Mouse (Mus musculus): ENCODE results near the gene Polr1a. TPM values are rescaled to one million over a fixed set of nuclear protein-coding genes. Genes with fewer than 3 reads are reported as not detected.

The Polr1a gene
- polyA plus RNA-seq, 1 experiment from 2014 or later = 20.1 TPM

DNA sequence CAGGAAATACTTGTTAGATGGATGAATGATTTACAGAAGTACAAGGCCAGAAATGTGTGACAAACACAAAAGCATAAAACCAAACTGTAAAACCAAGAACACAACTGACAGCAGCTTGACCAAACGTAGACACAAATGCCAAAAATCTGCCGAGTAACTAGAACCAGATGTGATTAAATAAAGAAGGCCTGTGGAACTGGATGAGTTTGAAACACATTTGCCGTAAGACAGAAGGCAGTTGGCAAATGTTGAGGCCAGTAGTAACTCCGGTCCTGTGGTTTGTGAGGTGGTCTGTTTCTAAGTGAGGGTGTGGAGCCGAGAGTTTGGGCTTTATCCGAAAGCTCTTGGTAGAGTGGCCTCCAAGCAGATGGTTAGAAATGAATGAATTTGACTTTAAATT, 32.1 kb downstream of the Polr1a start:
- Histone ChIP-seq H3K36me3 (ENCODE audit: control insufficient read depth, insufficient read depth) (peaks cover 8% of the 10 kb centered on the region; the same call in 1 of the 2 replicates), H3K4me2 (ENCODE audit: low read length) (no peak overlapping the region), H3K4me1 (replicated peaks; ENCODE audit: control insufficient read depth, insufficient read depth, low read length) (no peaks in the 10 kb centered on the region), H3K4me3 (replicated peaks; ENCODE audit: low read length) (no peak overlapping the region), H3K9me3 (ENCODE audit: control insufficient read depth, low read length) (no peaks in the 10 kb centered on the region), H3K27me3 (replicated peaks; ENCODE audit: control insufficient read depth, insufficient read depth, low read length) (no peaks in the 10 kb centered on the region), H3K9ac (replicated peaks; ENCODE audit: low read depth, low read length) (no peak overlapping the region), H3K27ac (ENCODE audit: low read length) (no peak overlapping the region)
- no peak for ATAC-seq
- WGBS = 92% methylated on average over 6 of the region's 6 CpGs

DNA sequence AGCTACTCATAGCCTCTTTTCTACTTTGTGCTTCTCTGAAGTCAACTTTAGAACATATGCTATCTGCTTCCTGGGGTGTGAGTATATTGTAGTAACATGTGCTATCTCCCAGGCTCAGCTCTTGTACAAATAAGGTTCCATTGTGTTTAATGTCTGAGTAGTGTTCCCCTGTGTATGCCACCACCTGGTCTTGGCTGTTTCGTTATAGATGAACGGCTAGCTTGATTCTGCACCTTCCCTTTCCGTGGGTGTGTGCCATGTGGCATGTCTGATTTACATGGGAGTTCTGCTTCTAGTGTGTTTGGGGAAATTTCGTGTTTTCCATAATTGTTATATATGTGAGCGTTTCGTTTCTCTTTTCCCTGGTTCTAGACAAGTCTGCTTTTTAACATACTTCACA, 36.2 kb downstream of the Polr1a start:
- Histone ChIP-seq H3K4me1 (replicated peaks; ENCODE audit: control insufficient read depth, insufficient read depth, low read length) (no peaks in the 10 kb centered on the region), H3K9ac (replicated peaks; ENCODE audit: low read depth, low read length) (no peak overlapping the region), H3K36me3 (ENCODE audit: control insufficient read depth, insufficient read depth) (no peaks in the 10 kb centered on the region; the same call in 1 of the 2 replicates), H3K9me3 (ENCODE audit: control insufficient read depth, low read length) (no peaks in the 10 kb centered on the region), H3K27me3 (replicated peaks; ENCODE audit: control insufficient read depth, insufficient read depth, low read length) (no peaks in the 10 kb centered on the region), H3K4me2 (ENCODE audit: low read length) (no peak overlapping the region), H3K4me3 (replicated peaks; ENCODE audit: low read length) (no peak overlapping the region), H3K27ac (ENCODE audit: low read length) (no peak overlapping the region)
- WGBS = 93% methylated on average over 6 of the region's 6 CpGs
- ATAC-seq = no peak

DNA sequence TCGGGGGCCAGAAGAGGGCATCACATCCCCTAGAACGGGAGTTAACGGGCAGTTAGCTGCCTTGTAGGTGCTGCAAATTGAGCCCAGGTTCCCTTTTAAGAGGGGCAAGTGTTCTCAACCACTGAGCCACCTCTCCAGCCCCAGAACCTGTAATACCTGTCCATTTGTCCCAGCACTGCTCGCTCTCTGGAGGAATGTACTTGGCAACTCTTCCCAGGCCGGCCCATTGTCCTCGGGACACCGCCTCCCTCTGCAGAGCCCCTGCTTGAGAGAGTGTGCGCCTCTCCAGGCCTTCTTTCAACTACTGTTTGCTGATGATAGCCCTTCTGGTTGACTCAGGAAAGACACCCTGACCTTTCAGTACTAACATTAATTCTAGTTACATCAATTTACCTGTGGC, 37.3 kb downstream of the Polr1a start:
- Histone ChIP-seq H3K36me3 (ENCODE audit: control insufficient read depth, insufficient read depth) (no peaks in the 10 kb centered on the region; the same call in 1 of the 2 replicates), H3K27ac (ENCODE audit: low read length) (no peak overlapping the region), H3K4me2 (ENCODE audit: low read length) (no peak overlapping the region), H3K27me3 (replicated peaks; ENCODE audit: control insufficient read depth, insufficient read depth, low read length) (no peaks in the 10 kb centered on the region), H3K4me1 (replicated peaks; ENCODE audit: control insufficient read depth, insufficient read depth, low read length) (no peaks in the 10 kb centered on the region), H3K9ac (replicated peaks; ENCODE audit: low read depth, low read length) (no peak overlapping the region), H3K9me3 (ENCODE audit: control insufficient read depth, low read length) (no peaks in the 10 kb centered on the region), H3K4me3 (replicated peaks; ENCODE audit: low read length) (no peak overlapping the region)
- no peak for ATAC-seq
- WGBS = 93% methylated on average over 8 of the region's 8 CpGs

DNA sequence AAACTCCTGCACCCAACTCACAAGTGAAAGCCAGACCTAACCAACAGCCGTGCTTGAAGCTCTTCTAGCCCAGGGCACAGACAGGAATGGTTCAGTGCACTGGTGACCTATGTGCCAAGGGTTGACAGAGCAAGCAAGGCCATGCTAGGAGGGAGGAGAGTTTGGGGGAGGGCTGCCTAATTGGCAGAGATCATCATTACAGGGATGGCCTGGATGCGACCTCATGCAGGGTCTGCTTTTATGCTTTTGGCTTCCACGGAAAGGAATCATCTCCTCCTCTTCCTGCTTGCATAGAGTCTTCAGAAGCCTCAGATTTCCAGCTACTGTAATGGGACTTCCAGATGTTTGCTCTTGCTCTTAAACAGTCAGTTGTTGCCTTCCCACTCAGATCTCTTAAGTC, 40.9 kb downstream of the Polr1a start:
- H3K4me3 ChIP-seq (replicated peaks; ENCODE audit: low read length) = no peak overlapping the region
- no peaks in the 10 kb centered on the region for H3K27me3 ChIP-seq (replicated peaks; ENCODE audit: control insufficient read depth, insufficient read depth, low read length)
- no peak for ATAC-seq
- H3K9me3 ChIP-seq (ENCODE audit: control insufficient read depth, low read length) = no peaks in the 10 kb centered on the region
- 88% methylated on average over 3 of the region's 3 CpGs for WGBS
- no peak overlapping the region for H3K9ac ChIP-seq (replicated peaks; ENCODE audit: low read depth, low read length)
- H3K4me1 ChIP-seq (replicated peaks; ENCODE audit: control insufficient read depth, insufficient read depth, low read length) = no peaks in the 10 kb centered on the region
- peaks cover 2% of the 10 kb centered on the region for H3K36me3 ChIP-seq (ENCODE audit: control insufficient read depth, insufficient read depth)
- H3K27ac ChIP-seq (ENCODE audit: low read length) = no peak overlapping the region
- no peak overlapping the region for H3K4me2 ChIP-seq (ENCODE audit: low read length)

DNA sequence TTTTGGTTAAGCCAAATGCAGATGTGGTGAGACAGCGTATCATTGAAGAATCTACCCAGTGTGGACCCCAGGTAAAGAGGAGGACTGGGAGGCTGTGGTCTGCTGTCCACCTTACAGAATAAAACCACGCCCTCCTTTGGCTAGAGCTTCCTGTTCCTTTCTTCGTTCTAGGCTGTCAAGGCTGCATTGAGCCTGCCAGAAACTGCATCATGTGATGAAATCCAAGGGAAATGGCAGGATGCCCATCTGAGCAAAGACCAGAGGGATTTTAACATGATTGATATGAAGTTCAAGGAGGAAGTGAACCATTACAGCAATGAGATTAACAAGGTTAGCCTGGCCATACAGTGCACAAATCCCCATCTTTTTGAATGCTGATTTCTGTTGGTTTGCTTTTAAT, 41.7 kb downstream of the Polr1a start:
- Histone ChIP-seq H3K27ac (ENCODE audit: low read length) (no peak overlapping the region), H3K4me2 (ENCODE audit: low read length) (no peak overlapping the region), H3K27me3 (replicated peaks; ENCODE audit: control insufficient read depth, insufficient read depth, low read length) (no peaks in the 10 kb centered on the region), H3K4me3 (replicated peaks; ENCODE audit: low read length) (no peak overlapping the region), H3K36me3 (ENCODE audit: control insufficient read depth, insufficient read depth) (peaks cover 2% of the 10 kb centered on the region), H3K9ac (replicated peaks; ENCODE audit: low read depth, low read length) (no peak overlapping the region), H3K4me1 (replicated peaks; ENCODE audit: control insufficient read depth, insufficient read depth, low read length) (no peaks in the 10 kb centered on the region), H3K9me3 (ENCODE audit: control insufficient read depth, low read length) (no peaks in the 10 kb centered on the region)
- 77% methylated on average over 3 of the region's 3 CpGs for WGBS
- ATAC-seq = no peak

DNA sequence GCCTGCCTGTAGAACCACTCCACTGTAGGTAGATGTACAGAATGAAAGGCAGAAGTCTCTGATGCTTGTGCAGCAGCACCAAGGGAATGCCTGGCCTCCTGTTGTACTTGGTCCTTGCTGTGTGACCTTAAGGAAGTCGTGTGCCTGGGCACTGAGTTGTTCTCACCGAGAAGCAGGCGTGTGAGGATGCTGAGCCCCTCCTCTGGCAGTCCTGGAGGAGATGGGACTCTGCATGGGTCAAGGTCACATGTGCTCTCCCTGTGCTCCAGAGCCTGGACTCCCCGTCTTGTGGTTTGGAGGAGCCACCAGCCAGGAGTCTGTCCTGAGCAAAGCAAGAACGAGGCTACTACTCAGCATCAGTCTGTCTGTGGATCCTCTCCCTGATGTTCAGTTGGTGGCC, 42.3 kb downstream of the Polr1a start:
- Histone ChIP-seq H3K9me3 (ENCODE audit: control insufficient read depth, low read length) (no peaks in the 10 kb centered on the region), H3K4me1 (replicated peaks; ENCODE audit: control insufficient read depth, insufficient read depth, low read length) (no peaks in the 10 kb centered on the region), H3K4me3 (replicated peaks; ENCODE audit: low read length) (no peak overlapping the region), H3K4me2 (ENCODE audit: low read length) (no peak overlapping the region), H3K27ac (ENCODE audit: low read length) (no peak overlapping the region), H3K9ac (replicated peaks; ENCODE audit: low read depth, low read length) (no peak overlapping the region), H3K27me3 (replicated peaks; ENCODE audit: control insufficient read depth, insufficient read depth, low read length) (no peaks in the 10 kb centered on the region), H3K36me3 (ENCODE audit: control insufficient read depth, insufficient read depth) (peaks cover 2% of the 10 kb centered on the region)
- WGBS = 89% methylated on average over 5 of the region's 5 CpGs
- ATAC-seq = no peak

DNA sequence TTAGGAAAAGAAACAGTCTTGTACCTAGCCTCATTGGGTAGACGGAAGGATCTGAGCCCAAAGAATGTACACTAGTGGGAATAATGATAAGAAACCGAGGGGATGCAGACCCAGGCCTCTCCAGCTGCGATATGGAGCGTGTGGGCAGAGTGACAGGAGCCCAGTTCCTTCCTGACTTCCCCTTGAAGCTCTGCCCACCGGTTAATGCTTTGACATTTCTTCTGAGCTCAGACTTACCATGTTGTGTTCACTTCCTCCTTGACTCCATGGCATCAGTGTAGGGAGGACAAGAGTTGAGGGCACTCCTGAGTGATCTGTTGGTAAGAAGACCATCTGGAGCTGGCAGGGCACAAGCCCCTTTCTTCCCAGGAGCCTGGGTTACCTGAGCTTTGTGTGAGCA, 53.3 kb downstream of the Polr1a start:
- Histone ChIP-seq H3K27me3 (replicated peaks; ENCODE audit: control insufficient read depth, insufficient read depth, low read length) (no peaks in the 10 kb centered on the region), H3K4me3 (replicated peaks; ENCODE audit: low read length) (no peak overlapping the region), H3K4me2 (ENCODE audit: low read length) (no peak overlapping the region), H3K4me1 (replicated peaks; ENCODE audit: control insufficient read depth, insufficient read depth, low read length) (no peaks in the 10 kb centered on the region), H3K9ac (replicated peaks; ENCODE audit: low read depth, low read length) (no peak overlapping the region), H3K36me3 (ENCODE audit: control insufficient read depth, insufficient read depth) (peaks cover 4% of the 10 kb centered on the region), H3K9me3 (ENCODE audit: control insufficient read depth, low read length) (no peaks in the 10 kb centered on the region), H3K27ac (ENCODE audit: low read length) (no peak overlapping the region)
- ATAC-seq = no peak
- 97% methylated on average over 5 of the region's 5 CpGs for WGBS

DNA sequence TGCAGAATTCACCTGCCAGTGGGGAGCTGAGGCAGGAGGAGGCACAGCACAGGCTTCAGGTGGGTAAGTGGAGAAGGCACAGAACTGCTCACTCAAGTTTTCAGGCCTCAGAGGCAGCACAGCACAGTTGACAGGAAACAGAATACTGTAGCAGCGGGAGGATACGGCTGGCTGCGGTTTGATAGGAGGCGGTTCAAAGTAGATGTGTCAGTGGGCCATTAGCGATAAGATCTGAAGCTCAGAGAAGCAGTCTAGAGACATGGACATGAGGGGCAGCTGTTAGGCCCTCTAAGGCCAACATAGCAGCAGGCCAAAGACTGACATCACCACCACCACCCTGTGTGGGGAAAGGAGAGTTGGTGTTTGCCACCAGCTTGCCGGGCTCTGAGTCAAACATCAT, 53.9 kb downstream of the Polr1a start:
- Histone ChIP-seq H3K4me3 (replicated peaks; ENCODE audit: low read length) (no peak overlapping the region), H3K27me3 (replicated peaks; ENCODE audit: control insufficient read depth, insufficient read depth, low read length) (no peaks in the 10 kb centered on the region), H3K9me3 (ENCODE audit: control insufficient read depth, low read length) (no peaks in the 10 kb centered on the region), H3K27ac (ENCODE audit: low read length) (no peak overlapping the region), H3K4me1 (replicated peaks; ENCODE audit: control insufficient read depth, insufficient read depth, low read length) (no peaks in the 10 kb centered on the region), H3K4me2 (ENCODE audit: low read length) (no peak overlapping the region), H3K36me3 (ENCODE audit: control insufficient read depth, insufficient read depth) (peaks cover 4% of the 10 kb centered on the region), H3K9ac (replicated peaks; ENCODE audit: low read depth, low read length) (no peak overlapping the region)
- 96% methylated on average over 6 of the region's 6 CpGs for WGBS
- no peak for ATAC-seq

DNA sequence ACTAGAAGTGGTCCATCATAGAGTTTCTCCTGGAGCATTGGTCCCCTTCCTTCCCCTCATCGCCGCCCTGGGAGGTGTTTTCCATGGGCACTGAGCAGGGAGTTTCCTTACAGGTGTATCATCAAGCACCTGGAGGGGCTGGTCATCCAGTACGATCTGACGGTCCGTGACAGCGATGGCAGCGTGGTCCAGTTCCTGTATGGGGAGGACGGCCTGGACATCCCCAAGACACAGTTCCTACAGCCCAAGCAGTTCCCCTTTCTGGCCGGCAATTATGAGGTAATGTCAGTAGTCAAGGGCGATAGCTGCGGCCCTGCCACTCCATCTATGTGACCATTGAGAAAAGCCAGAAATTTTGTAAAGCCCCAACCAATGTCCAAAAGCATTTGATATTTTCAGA, 54.7 kb downstream of the Polr1a start:
- H3K4me3 ChIP-seq (replicated peaks; ENCODE audit: low read length) = no peak overlapping the region
- ATAC-seq = no peak
- H3K27ac ChIP-seq (ENCODE audit: low read length) = no peak overlapping the region
- peaks cover 4% of the 10 kb centered on the region for H3K36me3 ChIP-seq (ENCODE audit: control insufficient read depth, insufficient read depth)
- H3K9me3 ChIP-seq (ENCODE audit: control insufficient read depth, low read length) = no peaks in the 10 kb centered on the region
- 96% methylated on average over 11 of the region's 11 CpGs for WGBS
- no peaks in the 10 kb centered on the region for H3K4me1 ChIP-seq (replicated peaks; ENCODE audit: control insufficient read depth, insufficient read depth, low read length)
- no peak overlapping the region for H3K9ac ChIP-seq (replicated peaks; ENCODE audit: low read depth, low read length)
- no peak overlapping the region for H3K4me2 ChIP-seq (ENCODE audit: low read length)
- H3K27me3 ChIP-seq (replicated peaks; ENCODE audit: control insufficient read depth, insufficient read depth, low read length) = no peaks in the 10 kb centered on the region

DNA sequence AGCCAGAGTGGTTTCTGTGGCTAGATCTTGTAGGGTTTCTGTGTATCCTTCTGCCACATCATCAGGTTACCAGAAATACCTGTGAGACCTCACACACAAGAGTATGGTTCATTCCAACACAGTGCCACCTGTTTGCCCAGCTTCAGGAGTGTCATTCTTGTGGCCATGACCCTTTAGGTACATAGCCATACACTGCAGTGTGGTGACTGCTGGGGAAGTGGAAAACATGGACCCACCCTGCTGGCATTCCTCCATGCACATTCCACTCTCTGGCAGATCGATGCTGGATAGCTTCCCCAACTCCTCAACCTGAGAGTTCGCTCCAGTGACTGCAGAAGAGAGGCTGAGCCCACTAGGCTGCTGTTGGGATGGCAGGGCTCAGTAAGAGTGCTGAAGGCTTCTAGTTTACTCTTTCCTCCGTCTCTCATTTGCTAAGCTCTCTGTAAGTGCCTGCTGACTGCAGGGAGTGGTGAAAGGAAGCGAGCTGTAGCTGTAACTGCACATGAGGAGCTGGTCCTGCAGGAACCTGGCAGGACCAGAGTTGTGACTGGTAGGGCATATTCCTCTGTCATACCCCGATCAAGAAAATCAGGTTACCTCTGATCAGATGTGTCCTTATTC, 57.9 kb downstream of the Polr1a start:
- H3K4me1 ChIP-seq (replicated peaks; ENCODE audit: control insufficient read depth, insufficient read depth, low read length) = no peaks in the 10 kb centered on the region
- peaks cover 8% of the 10 kb centered on the region for H3K36me3 ChIP-seq (ENCODE audit: control insufficient read depth, insufficient read depth)
- no peaks in the 10 kb centered on the region for H3K9me3 ChIP-seq (ENCODE audit: control insufficient read depth, low read length)
- 92% methylated on average over 5 of the region's 5 CpGs for WGBS
- H3K4me3 ChIP-seq (replicated peaks; ENCODE audit: low read length) = no peak overlapping the region
- no peak overlapping the region for H3K9ac ChIP-seq (replicated peaks; ENCODE audit: low read depth, low read length)
- no peak overlapping the region for H3K27ac ChIP-seq (ENCODE audit: low read length)
- no peaks in the 10 kb centered on the region for H3K27me3 ChIP-seq (replicated peaks; ENCODE audit: control insufficient read depth, insufficient read depth, low read length)
- ATAC-seq = no peak
- H3K4me2 ChIP-seq (ENCODE audit: low read length) = no peak overlapping the region
